Mouse (Mus musculus): ENCODE results near the gene Cacna2d3. TPM values are rescaled to one million over a fixed set of nuclear protein-coding genes. Genes with fewer than 3 reads are reported as not detected.

Cacna2d3 gene
- polyA plus RNA-seq (2015; fragmentation: Nextera tagmentation; extraction: Ambion mirVana): 0.39 and 0.43 TPM in 2 replicates

- Histone ChIP-seq H3K4me1 (replicated peaks) (peaks cover 27% of the 10 kb centered on the region), H3K9me3 (replicated peaks) (no peaks in the 10 kb centered on the region), H3K27me3 (peaks cover 91% of the 10 kb centered on the region), H3K4me3 (peak within 1 kb of the TSS; percentile 69), H3K4me2 (peak within 1 kb of the TSS; percentile 100), H3K9ac (peak within 1 kb of the TSS; percentile 56), H3K36me3 (no peaks in the 10 kb centered on the region), H3K27ac (no peak within 1 kb of the TSS)
- WGBS: under 1% methylated on average over 75 of the region's 109 CpGs
- ATAC-seq (replicated peaks; ENCODE audit: insufficient number of reproducible peaks, insufficient read depth, low FRiP score, low read depth): peak; percentile 63
These were observed at the start of gene Cacna2d3 for GRCm38 (mm10) chr14:29721488-29722385. Gene Cacna2d3, minus strand, starts transcription at chr14:29721864.

DNA sequence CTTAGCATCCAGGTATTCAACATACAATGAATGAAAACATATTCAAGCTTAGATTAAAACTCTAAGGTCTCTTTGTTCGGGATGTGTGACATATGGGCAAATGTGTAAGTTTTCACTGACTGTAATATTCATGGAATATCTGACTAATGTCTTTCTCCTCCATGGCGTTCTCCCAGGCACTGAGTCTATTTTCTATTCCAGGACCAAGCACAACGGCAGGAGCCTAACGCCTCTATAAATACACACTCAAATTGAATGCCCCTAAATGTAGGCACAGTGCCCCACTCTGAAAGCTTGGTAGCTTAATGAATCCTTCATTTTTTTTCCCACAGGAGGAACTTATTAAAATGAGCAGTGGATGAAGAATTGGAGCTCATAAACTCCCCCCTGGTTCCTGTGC, 47.8 kb upstream of the Cacna2d3 start:
- 57% methylated on average over 4 of the region's 4 CpGs for WGBS
- H3K27ac ChIP-seq: no peak overlapping the region
- no peak overlapping the region for H3K4me3 ChIP-seq
- H3K36me3 ChIP-seq: no peaks in the 10 kb centered on the region
- H3K4me2 ChIP-seq: no peak overlapping the region
- H3K27me3 ChIP-seq: no peaks in the 10 kb centered on the region
- H3K9ac ChIP-seq: no peak overlapping the region
- H3K9me3 ChIP-seq (replicated peaks): no peaks in the 10 kb centered on the region
- no peak for ATAC-seq (replicated peaks; ENCODE audit: insufficient number of reproducible peaks, insufficient read depth, low FRiP score, low read depth)
- no peaks in the 10 kb centered on the region for H3K4me1 ChIP-seq (replicated peaks)

DNA sequence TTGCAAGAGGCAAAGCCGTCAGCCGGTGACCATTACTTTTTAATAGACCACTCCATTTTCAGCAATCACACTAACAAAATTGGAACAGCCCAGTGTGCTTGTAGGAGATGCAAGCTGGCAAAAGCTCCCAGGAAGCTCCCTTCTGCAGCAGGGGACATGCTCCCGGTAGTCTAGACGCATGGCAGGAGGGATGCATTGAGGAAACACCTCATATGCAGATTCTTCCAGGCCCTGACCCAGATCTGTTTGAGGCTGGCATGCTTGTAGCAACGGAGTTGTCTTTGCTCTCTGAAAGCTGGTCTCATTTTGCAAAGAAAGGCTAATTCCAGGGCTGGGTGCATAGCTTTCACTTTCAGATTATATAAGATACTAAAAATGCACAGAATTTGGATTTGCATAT, 31.2 kb upstream of the Cacna2d3 start:
- Histone ChIP-seq H3K4me2 (no peak overlapping the region), H3K9ac (no peak overlapping the region), H3K27ac (no peak overlapping the region), H3K27me3 (no peaks in the 10 kb centered on the region), H3K4me1 (replicated peaks) (no peaks in the 10 kb centered on the region), H3K4me3 (no peak overlapping the region), H3K36me3 (no peaks in the 10 kb centered on the region), H3K9me3 (replicated peaks) (no peaks in the 10 kb centered on the region)
- 78% methylated on average over 5 of the region's 5 CpGs for WGBS
- ATAC-seq (replicated peaks; ENCODE audit: insufficient number of reproducible peaks, insufficient read depth, low FRiP score, low read depth): no peak

DNA sequence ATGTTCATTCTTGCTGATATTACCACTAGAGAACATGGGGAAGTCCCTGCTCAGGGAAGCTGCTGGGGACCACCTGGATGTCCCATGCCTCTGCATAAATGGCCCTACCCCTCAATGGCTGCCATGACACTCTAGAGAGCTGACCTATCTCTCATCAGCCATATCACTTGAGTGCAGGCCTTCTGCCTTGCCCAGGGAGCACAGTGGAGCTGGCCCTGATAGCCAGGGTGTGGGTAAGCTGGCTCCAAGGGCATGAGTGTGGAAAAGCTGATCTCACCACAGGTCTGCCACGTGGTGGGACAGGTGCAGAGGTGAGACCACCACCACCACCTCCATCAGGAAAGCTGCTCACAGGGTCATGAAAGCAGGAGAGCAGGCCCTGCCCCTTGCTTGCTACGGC, 17.1 kb upstream of the Cacna2d3 start:
- no peak overlapping the region for H3K27ac ChIP-seq

DNA sequence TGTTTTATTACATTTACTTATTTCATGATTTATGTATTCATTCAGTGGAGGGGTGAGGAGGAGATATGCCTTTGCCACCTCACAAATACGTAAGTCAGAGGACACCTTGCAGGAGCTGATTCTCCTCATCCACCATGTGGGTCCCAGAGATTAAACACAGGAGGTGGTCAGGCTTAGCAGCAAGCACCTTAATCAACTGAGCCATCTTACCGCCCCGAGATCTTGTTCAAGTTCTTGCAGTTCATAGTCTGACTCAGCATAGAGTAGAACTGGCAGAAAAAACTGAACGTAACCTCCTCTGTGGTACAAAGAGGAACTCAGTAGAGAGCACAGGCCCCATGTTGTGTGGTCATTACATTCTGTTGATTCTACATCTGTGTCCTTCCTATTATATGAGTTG, 8.6 kb upstream of the Cacna2d3 start:
- WGBS: 77% methylated on average over 4 of the region's 4 CpGs
- ATAC-seq (replicated peaks; ENCODE audit: insufficient number of reproducible peaks, insufficient read depth, low FRiP score, low read depth): no peak
- no peaks in the 10 kb centered on the region for H3K9me3 ChIP-seq (replicated peaks)
- H3K27ac ChIP-seq: no peak overlapping the region
- H3K36me3 ChIP-seq: no peaks in the 10 kb centered on the region
- H3K4me1 ChIP-seq (replicated peaks): no peaks in the 10 kb centered on the region
- no peak overlapping the region for H3K4me3 ChIP-seq
- H3K27me3 ChIP-seq: peaks cover 27% of the 10 kb centered on the region
- no peak overlapping the region for H3K9ac ChIP-seq
- no peak overlapping the region for H3K4me2 ChIP-seq

More for the DNA sequence above, 17.1 kb upstream of the Cacna2d3 start:
- no peak for ATAC-seq (replicated peaks; ENCODE audit: insufficient number of reproducible peaks, insufficient read depth, low FRiP score, low read depth)
- Histone ChIP-seq H3K4me1 (replicated peaks) (no peaks in the 10 kb centered on the region), H3K36me3 (no peaks in the 10 kb centered on the region), H3K9me3 (replicated peaks) (no peaks in the 10 kb centered on the region), H3K27me3 (no peaks in the 10 kb centered on the region), H3K4me2 (no peak overlapping the region), H3K9ac (no peak overlapping the region), H3K4me3 (no peak overlapping the region)
- 79% methylated on average over 2 of the region's 2 CpGs for WGBS

GRCm38 (mm10) chr14:29729009-29729408, 7.3 kb upstream of the Cacna2d3 start:
- Histone ChIP-seq H3K4me2 (no peak overlapping the region), H3K9me3 (replicated peaks) (no peaks in the 10 kb centered on the region), H3K4me1 (replicated peaks) (no peaks in the 10 kb centered on the region), H3K27ac (no peak overlapping the region), H3K36me3 (no peaks in the 10 kb centered on the region), H3K9ac (no peak overlapping the region), H3K4me3 (no peak overlapping the region), H3K27me3 (peaks cover 38% of the 10 kb centered on the region)
- ATAC-seq (replicated peaks; ENCODE audit: insufficient number of reproducible peaks, insufficient read depth, low FRiP score, low read depth): no peak
- WGBS: 81% methylated on average over 4 of the region's 4 CpGs

DNA sequence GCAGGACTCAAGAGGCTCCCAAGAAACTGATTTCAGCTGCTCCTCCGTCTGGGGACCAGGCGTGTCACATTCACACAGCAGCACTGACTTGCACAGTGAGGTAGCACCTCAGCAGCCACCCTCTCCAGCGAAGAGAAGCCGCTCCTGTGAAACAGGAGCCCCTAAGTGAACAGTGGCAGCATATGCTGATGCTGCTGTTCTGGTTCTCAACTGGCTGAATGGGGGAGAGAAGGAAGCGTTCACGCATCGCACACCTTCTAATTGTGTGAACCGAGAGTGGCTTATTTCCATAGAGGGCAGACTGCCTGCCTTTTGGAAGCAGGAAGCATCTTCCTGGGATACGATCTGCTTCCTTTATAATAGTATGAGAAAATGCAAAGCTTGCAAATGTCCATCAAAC, 5.9 kb upstream of the Cacna2d3 start:
- Histone ChIP-seq H3K4me2 (no peak overlapping the region), H3K4me1 (replicated peaks) (peaks cover 5% of the 10 kb centered on the region), H3K36me3 (no peaks in the 10 kb centered on the region), H3K27ac (no peak overlapping the region), H3K27me3 (peaks cover 52% of the 10 kb centered on the region), H3K9ac (no peak overlapping the region), H3K4me3 (no peak overlapping the region), H3K9me3 (replicated peaks) (no peaks in the 10 kb centered on the region)
- no peak for ATAC-seq (replicated peaks; ENCODE audit: insufficient number of reproducible peaks, insufficient read depth, low FRiP score, low read depth)
- WGBS: 70% methylated on average over 9 of the region's 9 CpGs

- no peak for ATAC-seq (replicated peaks; ENCODE audit: insufficient number of reproducible peaks, insufficient read depth, low FRiP score, low read depth)
- H3K9ac ChIP-seq: no peak overlapping the region
- H3K4me2 ChIP-seq: peak overlapping the region; percentile 100
- peaks cover 91% of the 10 kb centered on the region for H3K27me3 ChIP-seq
- WGBS: 7% methylated on average over 10 of the region's 10 CpGs
- no peaks in the 10 kb centered on the region for H3K9me3 ChIP-seq (replicated peaks)
- H3K4me1 ChIP-seq (replicated peaks): peaks cover 27% of the 10 kb centered on the region
- no peaks in the 10 kb centered on the region for H3K36me3 ChIP-seq
- H3K4me3 ChIP-seq: peak overlapping the region; percentile 69
- H3K27ac ChIP-seq: no peak overlapping the region
These were observed 1.6 kb upstream of the Cacna2d3 start for GRCm38 (mm10) chr14:29723267-29723666.

GRCm38 (mm10) chr14:29722386-29723221, 940 bp upstream of the Cacna2d3 start:
- Histone ChIP-seq H3K36me3 (no peaks in the 10 kb centered on the region), H3K27me3 (peaks cover 93% of the 10 kb centered on the region), H3K27ac (no peak overlapping the region), H3K4me1 (replicated peaks) (peaks cover 27% of the 10 kb centered on the region), H3K4me3 (peak overlapping the region; percentile 69), H3K4me2 (peak overlapping the region; percentile 100), H3K9ac (peak overlapping the region; percentile 52), H3K9me3 (replicated peaks) (no peaks in the 10 kb centered on the region)
- peak; percentile 54 for ATAC-seq (replicated peaks; ENCODE audit: insufficient number of reproducible peaks, insufficient read depth, low FRiP score, low read depth)
- under 1% methylated on average over 65 of the region's 76 CpGs for WGBS

GRCm38 (mm10) chr14:29721131-29721487, 555 bp downstream of the Cacna2d3 start:
- H3K36me3 ChIP-seq: no peaks in the 10 kb centered on the region
- peak overlapping the region; percentile 100 for H3K4me2 ChIP-seq
- WGBS: 1% methylated on average over 11 of the region's 11 CpGs
- H3K27ac ChIP-seq: no peak overlapping the region
- no peak for ATAC-seq (replicated peaks; ENCODE audit: insufficient number of reproducible peaks, insufficient read depth, low FRiP score, low read depth)
- peaks cover 85% of the 10 kb centered on the region for H3K27me3 ChIP-seq
- H3K4me3 ChIP-seq: peak overlapping the region; percentile 69
- H3K4me1 ChIP-seq (replicated peaks): peaks cover 27% of the 10 kb centered on the region
- no peaks in the 10 kb centered on the region for H3K9me3 ChIP-seq (replicated peaks)
- H3K9ac ChIP-seq: peak overlapping the region; percentile 56; the same call in 1 of the 2 replicates

DNA sequence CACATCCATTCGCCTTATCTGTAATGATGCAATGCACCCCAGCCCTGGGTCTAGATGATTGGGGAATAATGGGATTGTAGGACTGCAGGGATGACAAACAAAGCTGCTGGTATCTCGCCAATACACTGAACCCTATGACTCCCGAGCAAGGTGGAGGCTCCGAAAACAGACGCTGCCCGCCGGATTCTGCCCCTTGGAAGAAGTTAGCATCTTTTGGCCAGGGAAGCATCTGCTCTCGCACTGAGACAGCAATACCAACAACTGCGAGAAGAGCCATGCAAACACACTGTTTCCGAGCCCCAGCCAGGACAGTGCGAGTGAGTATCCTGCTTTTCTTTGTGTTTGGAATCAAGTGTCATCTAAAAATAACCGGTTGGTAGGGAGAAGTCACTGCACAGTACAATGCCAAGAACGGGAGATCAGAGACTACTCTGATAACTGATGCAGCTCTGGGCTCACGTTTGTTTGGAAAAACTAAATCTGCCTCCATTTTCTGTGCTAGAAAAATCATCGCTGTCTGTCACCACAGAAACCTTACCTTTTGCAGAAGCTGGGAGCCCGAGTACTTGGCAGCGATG, 1.2 kb downstream of the Cacna2d3 start:
- Histone ChIP-seq H3K9ac (no peak overlapping the region), H3K27me3 (peaks cover 82% of the 10 kb centered on the region), H3K4me2 (peak overlapping the region; percentile 100), H3K4me3 (peak overlapping the region; percentile 69), H3K27ac (no peak overlapping the region), H3K9me3 (replicated peaks) (no peaks in the 10 kb centered on the region), H3K4me1 (replicated peaks) (peaks cover 27% of the 10 kb centered on the region), H3K36me3 (no peaks in the 10 kb centered on the region)
- ATAC-seq (replicated peaks; ENCODE audit: insufficient number of reproducible peaks, insufficient read depth, low FRiP score, low read depth): no peak
- 2% methylated on average over 17 of the region's 17 CpGs for WGBS

All from heart, embryonic 15.5 days (tissue).